Mouse (Mus musculus): Measurements from ENCODE around the gene Sulf2. TPM values are rescaled to one million over a fixed set of nuclear protein-coding genes. Genes with fewer than 3 reads are reported as not detected.

Sulf2 gene
- total RNA-seq, 2 experiments from 2014 or later: 50.8 to 108 TPM

DNA sequence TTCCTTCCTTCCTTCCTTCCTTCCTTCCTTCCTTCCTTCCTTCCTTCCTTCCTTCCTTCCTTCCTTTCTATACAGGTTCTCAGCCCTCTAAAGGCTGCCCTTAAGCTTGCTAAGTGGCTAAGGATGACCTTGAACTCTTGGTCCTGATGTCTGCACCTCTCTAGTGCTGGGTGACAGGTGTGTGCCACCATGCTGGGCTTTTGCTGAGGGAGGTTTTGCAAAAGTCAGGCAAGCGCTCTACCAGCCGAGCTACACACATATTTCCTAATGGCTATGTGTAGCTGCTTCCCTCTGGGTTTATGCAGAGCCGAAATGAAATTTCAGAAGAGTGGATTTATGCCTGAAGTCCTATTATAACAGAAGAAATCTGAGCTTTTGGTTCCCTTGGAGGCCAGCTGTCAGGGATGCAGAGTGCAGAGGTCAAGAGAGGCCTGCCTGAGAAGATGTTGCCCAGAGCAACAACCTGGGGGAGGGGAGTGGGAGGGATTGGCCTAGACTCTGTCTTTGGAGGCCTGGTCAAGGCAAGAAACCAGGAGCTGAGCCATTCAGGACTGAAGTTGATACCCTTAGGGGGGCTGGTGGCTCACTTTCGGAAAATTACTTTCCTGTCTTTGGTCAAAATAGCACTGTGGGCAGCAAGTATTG, 24.1 kb upstream of the Sulf2 start:
- no peak for DNase-seq (ENCODE audit: low spot score in 2 of 2)

DNA sequence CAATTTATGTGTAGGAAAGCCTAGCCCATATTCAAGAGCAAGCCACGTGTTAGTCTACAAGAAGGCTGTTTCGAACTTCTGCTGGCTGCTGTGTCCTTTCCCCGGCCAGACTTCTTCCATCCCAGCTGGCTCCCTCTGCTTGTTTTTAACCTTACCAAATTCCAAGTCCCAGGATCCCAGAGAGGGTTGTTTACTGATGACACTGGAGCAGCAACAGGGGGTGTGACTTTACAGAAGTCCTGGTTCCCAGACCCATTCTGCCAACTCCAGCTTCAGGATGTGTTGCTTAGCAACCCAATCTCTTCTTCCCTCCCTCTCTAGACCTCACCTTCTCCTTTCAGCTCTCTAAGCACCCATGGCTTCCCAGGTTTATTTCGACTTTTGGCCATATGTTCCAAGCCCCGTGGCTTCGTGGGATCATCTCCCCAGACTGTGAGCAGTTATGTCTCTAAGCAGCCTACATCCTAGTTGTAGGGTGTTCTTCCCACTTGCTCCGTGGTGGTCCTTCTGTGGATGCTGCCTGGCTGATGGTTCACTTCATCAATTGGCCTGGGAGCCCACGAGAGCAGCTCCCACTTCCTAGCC, 20.2 kb upstream of the Sulf2 start:
- DNase-seq (ENCODE audit: low spot score in 2 of 2): no peak

DNA sequence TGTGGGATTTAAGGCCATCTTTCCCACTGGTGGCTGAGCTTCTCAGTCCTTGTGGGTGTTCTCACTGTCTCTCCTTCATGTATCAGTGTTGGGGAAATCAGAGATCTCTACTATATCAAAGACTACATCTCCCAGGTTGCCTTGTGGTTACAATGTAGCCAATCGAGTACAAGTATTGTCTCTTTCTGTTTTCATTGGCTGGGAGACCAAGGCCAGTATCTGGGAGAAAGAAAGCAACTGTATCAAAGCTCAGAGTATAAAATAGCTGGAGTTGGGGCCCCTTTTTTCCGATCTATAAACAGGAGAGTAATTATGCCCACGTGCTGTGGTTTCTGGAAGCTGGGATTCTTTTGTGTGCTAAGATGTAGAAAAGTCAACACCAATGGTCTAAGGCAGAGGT, 19.7 kb upstream of the Sulf2 start:
- no peak for DNase-seq (ENCODE audit: low spot score in 2 of 2)

DNA sequence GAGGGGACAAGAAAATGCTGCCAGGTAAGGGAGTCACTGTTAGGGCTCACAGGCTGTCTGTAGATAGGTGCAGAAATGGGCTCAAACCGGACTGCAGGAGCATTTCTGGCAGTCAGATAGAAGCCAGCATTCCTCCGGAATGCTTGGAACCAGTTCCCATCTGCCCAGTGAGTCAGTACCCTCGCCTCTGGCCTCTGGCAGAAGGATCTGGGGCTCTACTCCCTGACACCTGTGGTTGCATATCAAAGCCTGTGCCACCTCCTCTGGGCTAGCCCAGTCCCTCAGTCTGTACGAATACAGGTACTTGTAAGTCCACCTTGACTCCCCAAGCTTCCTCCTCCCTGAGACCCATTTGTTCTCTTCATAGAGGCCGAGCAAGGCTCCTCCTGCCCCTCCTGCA, 17.7 kb upstream of the Sulf2 start:
- no peak for DNase-seq (ENCODE audit: low spot score in 2 of 2)

DNA sequence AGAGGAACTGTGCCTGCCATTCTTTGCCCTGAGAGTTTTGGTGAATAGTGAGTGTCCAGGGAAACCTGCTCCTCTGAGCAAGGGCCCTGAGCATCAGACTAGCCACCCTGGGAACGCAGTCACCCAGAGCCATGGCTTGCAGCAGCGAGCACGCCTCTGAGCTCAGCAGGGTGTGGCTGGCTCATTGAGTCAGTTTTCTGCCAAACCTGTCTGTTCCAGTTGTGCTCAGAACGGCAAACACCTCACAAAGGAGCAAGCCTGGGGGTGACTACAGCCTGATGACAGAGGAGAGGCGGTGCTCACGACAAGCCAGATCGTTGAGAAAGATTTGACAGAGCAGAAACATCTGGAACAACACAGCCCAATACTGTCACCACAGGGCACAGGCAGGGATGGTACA, 14.7 kb upstream of the Sulf2 start:
- no peak for DNase-seq (ENCODE audit: low spot score in 2 of 2)

DNA sequence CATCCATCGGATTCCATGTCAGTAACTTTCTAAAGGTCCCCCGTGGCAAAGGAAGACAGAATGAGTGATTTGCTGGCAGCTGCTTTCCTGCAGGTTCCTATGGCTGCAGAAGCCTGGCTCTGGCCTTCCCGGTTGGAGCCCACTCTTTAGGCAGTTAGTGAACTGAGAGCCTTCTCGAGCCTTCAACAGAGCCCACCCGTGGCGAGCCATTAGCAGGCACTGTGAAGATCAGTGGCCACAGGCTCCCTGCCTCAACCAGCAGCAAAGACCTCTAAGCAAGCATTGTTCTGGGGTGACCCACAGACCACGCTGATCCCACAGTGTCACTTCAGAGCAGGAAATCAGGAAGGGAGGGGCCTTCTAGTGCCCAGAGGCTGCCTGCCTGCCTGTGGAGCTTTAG, 13.4 kb upstream of the Sulf2 start:
- DNase-seq (ENCODE audit: low spot score in 2 of 2): no peak

DNA sequence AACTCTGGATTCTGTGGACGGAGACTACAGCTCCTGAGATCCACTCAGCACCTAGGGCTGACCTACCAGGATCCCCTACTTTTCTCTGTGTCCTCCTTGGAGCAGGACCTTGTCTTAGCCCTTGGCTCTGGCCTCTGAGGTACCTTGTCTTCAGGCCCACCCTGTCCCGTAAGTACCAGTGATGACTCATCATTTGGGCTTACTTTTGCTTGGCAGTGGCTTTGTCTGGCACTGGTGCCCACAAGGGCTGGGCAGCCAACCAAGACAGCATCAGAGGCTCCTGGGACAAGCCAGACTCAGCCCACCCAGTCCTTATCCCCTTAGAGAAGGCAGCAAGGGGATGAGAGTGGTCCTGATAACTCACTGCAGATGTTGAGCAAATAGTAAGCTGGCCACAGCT, 11.9 kb upstream of the Sulf2 start:
- no peak for DNase-seq (ENCODE audit: low spot score in 2 of 2)

DNA sequence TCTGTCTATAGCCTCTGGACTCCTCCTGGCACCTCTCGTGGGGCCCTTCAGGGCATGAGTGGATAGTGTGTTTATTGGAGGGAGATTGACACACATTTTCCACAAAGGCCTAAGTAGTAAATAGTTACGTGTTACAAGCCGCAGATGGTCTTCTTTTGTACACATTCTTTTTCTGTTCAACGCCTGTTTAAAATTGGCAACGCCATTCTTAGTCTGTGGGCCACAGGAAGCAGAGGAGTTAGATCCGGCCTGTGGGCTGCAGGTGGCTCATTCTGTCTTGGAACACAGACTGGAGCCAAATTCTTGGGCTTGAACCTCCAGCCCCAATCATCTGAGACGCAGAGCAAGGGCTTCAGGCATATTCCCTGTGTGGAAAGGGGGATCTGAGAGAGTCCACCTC, 9.9 kb upstream of the Sulf2 start:
- DNase-seq (ENCODE audit: low spot score in 2 of 2): no peak

DNA sequence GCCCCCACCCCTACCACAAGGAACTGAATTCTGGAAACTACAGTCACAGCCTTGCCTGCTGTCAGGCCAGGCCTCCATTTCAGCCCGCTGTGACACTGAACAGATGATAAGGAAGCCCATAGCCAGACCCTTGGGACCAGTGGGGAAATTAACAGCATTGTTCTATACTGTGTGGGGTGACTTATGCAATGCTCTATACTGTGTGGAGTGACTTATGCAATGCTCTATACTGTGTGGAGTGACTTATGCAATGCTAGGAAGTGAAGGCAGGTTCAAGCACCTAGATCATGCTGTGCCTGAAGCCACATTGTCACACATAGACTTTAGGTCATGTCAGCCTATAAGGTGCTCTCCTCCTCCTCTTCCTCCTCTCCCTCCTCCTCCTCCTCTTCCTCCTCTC, 9.1 kb upstream of the Sulf2 start:
- no peak for DNase-seq (ENCODE audit: low spot score in 2 of 2)

DNA sequence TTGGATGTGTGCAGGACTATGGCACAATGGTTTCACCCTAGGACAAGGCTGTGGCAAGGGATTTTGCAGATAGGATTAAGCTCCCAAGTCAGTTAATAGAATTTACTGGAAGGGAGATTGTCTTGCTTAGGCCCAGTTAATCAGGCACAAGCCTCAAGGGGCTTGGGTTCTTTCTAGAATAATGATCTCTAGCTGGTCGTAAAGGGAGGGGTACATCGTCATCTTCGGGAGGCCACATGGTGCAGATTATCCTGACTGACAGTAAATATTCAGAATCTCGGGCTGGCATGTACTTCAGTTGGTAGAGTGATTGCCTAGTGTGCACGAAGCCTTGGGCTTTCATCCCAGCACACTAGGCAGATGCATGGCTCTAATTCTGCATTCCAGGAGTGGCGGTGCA, 8.5 kb upstream of the Sulf2 start:
- DNase-seq (ENCODE audit: low spot score in 2 of 2): no peak

DNA sequence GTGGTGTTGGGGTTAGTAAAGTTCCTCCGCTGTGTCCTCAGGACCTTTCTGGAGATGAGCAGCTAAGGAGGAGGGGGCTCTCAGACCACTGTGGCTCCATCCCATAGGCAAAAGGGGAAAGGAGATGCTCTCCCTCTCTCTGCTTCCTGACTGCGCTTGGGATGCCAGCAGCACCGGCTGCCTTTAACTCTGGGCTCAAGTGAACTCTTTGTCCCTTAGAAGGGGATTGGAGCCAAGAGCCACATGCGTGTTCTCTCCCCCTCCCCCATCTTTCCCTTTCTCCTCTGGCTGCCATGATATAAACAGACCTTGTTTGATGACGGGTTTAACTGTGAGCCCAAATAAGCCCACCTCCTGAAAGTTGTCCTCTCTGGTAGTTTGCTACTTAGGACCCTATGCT, 7.8 kb upstream of the Sulf2 start:
- no peak for DNase-seq (ENCODE audit: low spot score in 2 of 2)

DNA sequence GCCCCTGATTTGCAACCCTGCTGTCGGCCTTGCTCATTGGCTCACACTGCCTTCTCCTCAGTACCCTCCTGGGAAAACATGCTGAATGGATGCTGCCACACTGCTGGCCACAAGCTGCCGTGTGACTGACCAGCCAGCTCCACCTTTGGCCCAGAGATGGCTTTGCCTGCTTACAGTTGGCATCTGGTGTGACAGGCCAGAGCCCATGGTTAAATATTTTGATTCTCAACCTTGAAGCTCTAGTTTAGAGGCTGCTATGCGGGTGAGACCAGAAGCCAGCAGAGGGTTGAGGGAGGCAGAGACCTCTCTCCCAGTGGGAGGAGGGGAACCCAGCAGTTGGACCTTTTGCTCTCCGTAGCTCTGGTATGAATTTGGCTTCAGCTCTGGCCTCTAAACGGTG, 6.7 kb upstream of the Sulf2 start:
- DNase-seq (ENCODE audit: low spot score in 2 of 2): no peak

DNA sequence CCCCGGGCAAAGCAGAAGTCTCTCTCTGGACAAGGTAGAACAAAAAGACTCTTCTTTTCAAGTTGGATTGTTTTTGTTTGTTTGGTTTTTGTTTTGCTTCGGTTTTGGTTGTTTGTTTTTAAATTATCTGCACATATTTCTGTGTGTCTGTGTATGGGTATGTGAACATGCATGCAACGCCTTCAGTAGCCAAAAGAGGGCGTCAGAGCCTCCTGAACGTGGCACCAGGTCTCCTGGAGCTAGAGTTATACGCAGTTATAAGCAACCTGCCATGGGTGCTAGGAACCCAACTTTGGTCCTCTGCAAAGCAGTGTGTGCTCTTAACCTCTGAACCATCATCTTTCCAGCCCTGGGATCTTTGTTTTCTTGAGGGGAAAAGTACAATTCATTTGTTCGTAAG, 3.8 kb upstream of the Sulf2 start:
- no peak for DNase-seq (ENCODE audit: low spot score in 2 of 2)

DNA sequence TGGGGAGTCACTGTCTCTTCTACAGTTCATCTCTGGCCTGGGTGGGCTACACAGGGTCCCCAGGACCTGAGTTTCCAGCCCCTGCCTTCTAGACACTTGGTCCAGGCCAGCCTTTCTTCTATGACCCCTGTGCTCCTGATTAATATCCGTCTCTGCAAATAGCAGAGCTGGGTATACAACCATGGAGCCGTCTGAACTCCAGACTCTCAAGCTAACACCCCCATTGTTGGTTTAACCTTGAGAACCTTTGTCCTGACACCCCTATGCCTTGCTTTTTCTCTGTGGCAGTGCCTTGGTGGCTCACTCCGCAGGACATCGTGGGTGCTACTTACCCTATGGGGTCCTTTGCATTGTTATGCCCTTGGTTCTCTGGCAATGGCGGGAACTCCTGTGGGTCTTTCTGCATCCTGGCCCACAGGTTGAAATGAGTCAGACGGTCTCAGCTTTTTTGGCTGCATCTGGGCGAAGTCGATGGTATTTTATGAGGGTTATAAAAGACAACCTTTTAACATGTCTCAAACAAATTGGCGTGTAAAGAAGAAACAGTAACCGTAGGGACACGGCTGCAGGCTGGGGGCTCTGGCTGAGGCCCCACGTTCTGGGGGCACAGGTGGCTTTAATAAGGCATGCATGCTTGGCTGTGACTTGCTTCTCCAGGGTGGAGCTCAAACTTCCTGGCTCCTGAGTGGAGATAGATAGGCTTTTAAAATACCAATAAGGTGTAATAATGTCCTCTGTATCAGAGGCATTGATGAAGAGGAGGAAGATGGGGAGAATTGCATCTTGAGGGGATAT, 2.5 kb upstream of the Sulf2 start:
- DNase-seq (ENCODE audit: low spot score in 2 of 2): no peak

DNA sequence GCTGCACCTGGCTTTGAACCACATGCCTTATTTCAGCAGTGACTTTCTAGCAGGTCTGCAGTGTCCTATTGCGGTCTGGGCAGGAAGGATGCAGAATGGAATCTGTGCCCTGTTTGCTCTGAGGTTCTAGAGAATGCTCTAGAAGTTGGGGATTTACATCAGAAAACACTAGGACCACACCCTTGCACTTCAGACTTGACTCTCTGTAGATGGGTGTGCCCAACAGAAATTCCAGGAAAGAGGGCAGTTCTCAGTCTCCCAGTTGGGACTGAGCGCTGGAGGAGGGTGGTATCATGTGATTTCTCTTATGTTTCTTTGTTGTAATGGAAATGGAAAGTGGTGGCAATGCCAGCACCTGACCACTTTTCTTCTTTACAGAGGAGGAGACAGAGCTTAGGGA, 1.7 kb upstream of the Sulf2 start:
- no peak for DNase-seq (ENCODE audit: low spot score in 2 of 2)

DNA sequence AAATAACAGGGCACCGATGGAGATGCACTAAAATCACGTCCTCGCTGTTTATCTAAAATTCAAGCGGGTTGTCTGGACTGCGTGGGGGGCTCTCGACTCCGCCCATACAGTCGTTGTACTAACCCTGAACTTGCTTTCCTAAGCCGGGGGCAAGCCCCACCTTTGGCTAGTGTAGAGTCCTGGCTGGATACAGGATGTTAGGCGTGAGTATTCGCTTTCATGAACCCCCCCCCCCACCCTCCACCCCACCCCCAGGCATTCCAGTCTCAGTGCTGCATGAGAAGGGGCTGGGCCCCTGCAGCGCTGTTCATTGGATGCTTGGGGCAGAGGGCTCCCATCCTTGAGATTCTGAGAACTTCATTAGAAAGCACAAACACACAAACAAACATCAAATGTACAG, 659 bp upstream of the Sulf2 start:
- DNase-seq (ENCODE audit: low spot score in 2 of 2): no peak

DNA sequence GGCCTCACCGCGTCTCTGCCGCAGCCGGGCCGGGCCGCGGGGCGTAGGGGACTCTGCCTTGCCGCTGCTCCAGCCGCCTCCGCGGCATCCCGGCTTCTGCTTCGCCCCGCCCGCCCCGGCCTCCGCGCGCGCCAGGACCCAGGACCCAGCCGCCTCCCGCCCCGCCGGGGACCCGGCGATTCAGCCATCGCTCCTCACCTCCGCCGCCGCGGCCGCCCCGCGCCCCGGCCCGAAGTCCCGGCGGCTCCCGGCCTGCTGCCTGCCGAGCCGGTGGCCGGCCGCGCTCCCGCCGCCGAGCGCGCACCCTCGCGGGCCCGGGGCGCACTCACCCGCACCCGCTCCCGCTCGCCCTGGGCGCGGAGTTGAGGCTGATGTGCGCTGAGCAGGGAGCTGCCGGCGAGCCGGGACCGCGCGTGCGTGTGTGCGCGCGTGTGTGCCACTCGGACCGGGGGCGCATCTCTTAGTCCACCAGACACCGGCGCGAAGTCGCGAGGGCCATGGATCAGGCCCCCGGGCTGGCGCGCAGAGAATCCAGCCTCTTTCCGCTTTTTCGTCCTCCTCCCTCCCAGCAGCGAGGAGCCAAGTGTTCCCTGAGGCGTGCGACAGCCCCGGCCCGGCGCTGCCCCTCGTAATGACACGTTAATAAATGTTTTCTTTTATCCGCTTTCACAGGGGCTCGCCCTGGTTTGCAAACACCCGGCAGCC, 562 bp downstream of the Sulf2 start:
- peak; percentile 57 to 66 for DNase-seq (ENCODE audit: low spot score in 2 of 2)

DNA sequence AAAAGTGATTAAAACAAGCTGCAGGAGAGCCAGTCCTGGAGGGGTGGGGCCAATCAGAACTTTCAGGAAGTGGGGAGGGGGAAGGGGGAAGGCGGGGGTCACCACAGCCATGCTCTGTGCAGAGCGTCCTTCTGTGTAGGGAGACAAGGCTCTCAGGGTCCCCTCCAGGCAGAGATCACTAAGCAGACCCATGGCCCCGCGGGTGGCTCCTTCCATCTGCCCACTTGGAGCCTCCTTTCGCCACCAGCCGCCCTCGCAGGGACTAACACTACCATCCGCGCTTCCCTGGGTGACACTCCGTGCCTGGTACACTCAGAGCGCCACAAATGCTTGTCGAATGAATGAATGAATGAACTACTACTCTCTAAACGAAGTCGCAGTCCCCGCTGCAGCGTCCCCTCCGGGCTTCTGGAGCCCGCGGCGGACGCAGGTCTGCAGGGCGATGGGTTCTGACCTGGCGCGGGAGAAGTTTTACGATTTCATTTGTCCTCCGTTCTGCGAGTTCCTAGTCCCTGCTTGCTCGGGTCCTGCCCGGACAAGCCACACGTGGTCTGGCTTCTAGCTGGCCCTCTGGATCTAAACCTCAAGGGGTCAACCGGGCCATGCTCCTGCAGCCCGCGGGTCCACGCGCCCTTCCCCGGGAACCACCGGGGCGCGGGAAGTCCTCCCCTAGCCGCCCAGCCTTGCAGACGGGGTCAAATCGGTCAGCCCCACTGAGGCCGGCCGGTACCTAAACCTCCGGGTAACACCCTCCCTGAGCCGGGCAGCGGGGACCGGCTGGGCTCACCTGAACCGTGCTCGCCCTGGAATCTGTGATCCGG, 1.4 kb downstream of the Sulf2 start:
- peak; percentile 41 to 52 for DNase-seq (ENCODE audit: low spot score in 2 of 2)

DNA sequence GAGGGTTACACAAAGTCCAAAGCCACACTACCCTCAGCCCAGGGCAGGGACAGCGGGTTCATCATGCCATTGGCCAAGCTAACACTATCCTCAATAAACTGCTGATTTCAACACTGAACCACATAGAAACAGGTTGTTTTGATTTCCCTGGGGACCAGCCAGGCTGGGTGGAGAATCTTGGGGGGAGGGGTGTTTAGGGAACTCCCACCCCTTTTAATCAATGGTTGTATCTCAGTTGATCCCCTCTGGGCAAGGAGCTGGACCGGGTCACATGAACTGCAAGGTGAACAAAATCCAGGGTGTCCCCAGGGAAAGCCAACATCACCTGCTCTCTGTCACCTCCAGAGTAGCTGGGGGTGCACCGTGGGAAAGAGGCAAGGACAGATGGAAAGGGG, 2.1 kb downstream of the Sulf2 start:
- DNase-seq (ENCODE audit: low spot score in 2 of 2): no peak

DNA sequence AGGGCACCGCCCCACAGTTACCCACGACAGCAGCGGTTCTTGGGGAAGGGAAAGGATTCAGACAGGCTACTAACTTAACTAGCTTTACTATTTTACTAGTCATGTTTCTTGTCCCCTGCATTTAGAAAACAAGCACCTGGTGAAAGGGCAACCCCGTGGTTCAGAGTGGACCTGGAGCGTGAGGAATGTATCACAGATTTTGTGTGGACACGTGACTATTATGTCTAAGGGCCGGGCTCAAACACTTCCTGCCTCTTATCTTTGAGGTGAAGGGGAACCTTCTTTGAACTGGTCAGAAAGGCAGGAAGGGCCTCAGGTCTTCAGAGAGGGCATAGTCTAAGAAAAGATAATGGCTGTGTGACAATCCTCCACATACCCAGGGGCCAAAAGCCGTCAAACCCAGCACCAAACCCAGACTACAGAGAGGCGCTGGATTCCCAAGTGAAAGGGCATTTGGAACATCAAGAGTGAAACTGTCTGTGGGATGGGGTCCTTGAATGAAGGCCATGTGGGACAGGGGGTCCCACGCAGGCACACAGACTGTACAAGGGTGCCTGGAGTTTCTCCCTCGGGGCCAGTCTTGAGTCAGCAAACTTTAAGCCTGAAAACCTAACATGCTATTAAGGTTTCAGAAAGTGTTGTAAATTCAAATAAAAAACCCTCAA, 2.6 kb downstream of the Sulf2 start:
- no peak for DNase-seq (ENCODE audit: low spot score in 2 of 2)
